Mouse (Mus musculus) fibroblast of lung, adult 2 months (primary cell): ENCODE measurements around the gene Aplp1.
"Not testable (repeated sequence)": the region's sequence is repeated elsewhere in the genome, so short reads cannot be mapped to it uniquely, and the experiment has no call there.

Experiments
- DNase-seq: peaks from one replicate; pipeline ENCODE4 v3.0.0-alpha.2; 2011; ENCODE audit warnings: low read depth

The Aplp1 gene

DNA sequence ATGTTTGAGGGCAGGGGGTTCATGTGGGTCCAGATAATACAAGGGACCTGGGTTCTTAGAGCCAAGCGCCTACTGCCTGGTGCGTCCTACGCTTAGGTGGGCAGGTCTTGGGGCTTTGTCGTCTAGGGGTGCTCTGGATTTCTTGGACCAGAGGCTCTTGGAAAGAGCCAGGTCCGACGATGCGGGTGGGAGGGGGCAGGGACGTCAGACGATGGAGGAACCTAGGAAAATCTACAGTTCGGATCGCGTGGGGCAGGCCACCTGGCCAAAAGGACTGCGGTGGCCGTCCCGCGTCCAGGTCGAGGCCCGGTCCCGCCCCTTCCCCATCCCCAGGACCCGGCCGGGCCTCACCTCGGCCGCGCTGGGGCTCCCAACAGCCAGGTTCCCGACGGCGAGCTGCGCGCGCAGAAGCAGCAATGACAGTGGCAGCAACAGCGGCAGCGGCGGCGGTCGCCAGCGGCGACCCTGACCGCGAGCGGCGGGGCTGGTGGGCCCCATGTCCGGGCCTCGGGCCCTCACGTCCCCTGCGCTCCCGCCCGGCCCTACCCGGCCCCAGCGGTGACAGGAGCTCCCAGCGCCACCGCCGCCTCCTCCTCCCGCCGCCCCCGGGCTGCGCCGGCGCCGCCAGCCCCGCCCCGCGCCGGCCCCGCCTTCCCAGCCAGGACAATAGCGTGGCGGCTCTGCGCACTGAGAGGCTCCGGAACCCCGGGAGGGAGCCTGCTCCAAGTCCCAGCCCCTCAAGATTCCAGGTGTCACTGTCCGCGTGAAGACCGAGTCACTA, at the start of gene Aplp1:
Gene Aplp1 (minus strand): TSS at position 565 of the 781 bp plus-strand sequence.
- DNase-seq: no peak

- DNase-seq: no peak
These were observed 48.1 kb upstream of the Aplp1 start, which contains the start of gene Prodh2 for GRCm38 (mm10) chr7:30493401-30493931. Gene Prodh2, plus strand, starts transcription at chr7:30493622.

GRCm38 (mm10) chr7:30492765-30493164, 47.4 kb upstream of the Aplp1 start:
- peak; percentile 40 for DNase-seq

- DNase-seq: no peak
These were observed 45.6 kb upstream of the Aplp1 start for GRCm38 (mm10) chr7:30490957-30491307.

GRCm38 (mm10) chr7:30490251-30490956, 45.1 kb upstream of the Aplp1 start:
- DNase-seq: no peak

- DNase-seq: no peak
These were observed 38.9 kb upstream of the Aplp1 start for GRCm38 (mm10) chr7:30484250-30484649.

- DNase-seq: no peak
These were observed 32.4 kb upstream of the Aplp1 start for GRCm38 (mm10) chr7:30477415-30478381.

- DNase-seq: not testable (repeated sequence)
These were observed 30.8 kb upstream of the Aplp1 start for GRCm38 (mm10) chr7:30476136-30476535.

GRCm38 (mm10) chr7:30474999-30475398, 29.7 kb upstream of the Aplp1 start:
- no peak for DNase-seq

- DNase-seq: no peak
These were observed 27.1 kb upstream of the Aplp1 start for GRCm38 (mm10) chr7:30472411-30472810.

GRCm38 (mm10) chr7:30464816-30465300, 19.5 kb upstream of the Aplp1 start:
- no peak for DNase-seq

- DNase-seq: no peak
These were observed 18.7 kb upstream of the Aplp1 start for GRCm38 (mm10) chr7:30463996-30464395.

GRCm38 (mm10) chr7:30463568-30463967, 18.2 kb upstream of the Aplp1 start:
- no peak for DNase-seq

- DNase-seq: no peak
These were observed 14.1 kb upstream of the Aplp1 start for GRCm38 (mm10) chr7:30459484-30459883.

- no peak for DNase-seq
These were observed 12.4 kb upstream of the Aplp1 start, which contains the start of the genes Kirrel2 and Nphs1 for GRCm38 (mm10) chr7:30457629-30458330. Gene Kirrel2, minus strand, starts transcription at chr7:30457690. Gene Nphs1, plus strand, starts transcription at chr7:30458315.

GRCm38 (mm10) chr7:30456911-30457628, 11.7 kb upstream of the Aplp1 start:
- no peak for DNase-seq

DNA sequence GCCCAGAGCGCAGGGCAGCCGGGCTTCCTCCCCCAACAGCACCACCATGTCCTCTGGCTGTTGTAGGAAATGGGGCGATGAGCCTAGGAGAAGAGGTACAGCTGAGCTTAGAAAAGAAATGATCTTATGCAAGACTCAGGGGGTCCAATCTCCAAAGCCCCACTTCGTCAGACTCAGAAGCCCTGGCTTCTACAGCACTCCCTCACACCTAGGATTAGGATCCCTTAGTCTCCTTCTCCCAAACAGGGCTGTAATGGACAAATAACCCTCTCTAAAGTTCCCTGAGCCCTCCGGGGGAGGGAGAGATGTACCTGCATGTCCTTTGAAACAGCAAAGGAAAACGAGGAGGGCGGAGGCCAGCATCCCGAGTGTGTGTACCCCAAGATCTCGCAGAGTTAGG, 11.2 kb upstream of the Aplp1 start:
- DNase-seq: no peak

DNA sequence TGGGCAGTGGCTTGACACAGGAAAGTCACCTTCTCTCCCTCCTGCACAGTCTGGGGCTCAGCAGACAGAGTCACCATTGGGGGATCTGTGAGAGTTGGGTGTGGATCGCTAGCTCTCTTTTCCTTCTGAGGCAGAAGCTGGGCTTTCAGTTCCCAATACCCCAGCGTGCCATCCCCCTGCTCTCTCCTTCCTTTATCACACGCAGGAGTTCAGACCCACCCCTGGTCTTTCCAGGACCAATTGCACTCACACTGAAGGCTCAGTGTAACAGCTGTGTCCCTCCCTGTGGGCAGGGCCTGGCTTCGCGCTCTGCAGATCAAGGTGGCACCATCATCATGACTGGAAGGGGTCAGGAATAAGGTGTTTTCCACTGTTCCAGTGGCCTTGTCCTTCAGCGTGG, 8.9 kb upstream of the Aplp1 start:
- DNase-seq: no peak

DNA sequence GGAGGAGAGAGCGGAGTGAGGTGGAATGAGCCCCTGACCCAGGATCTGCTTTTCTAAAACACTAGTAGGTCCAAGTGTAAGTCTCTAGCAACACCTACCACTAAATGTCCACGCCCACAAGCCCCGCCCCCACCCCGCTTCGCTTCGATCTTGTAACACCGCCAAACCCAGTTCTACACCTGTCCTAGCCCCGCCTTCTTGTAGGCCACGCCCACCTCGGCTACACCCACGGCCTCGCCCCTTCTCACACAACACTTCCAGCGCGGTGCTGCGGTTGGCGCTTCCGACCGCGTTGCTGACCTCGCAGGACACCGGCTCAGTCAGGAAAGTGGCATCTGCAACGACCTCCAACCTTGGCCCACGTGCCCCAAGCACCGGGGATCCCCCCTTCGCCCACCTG, 8.4 kb upstream of the Aplp1 start:
- DNase-seq: no peak

- no peak for DNase-seq
These were observed 8.0 kb upstream of the Aplp1 start for GRCm38 (mm10) chr7:30453327-30453726.
